Mouse (Mus musculus) lung, embryonic 14.5 days (tissue): Measurements from ENCODE around the gene Gm6993. TPM values are rescaled to one million over a fixed set of nuclear protein-coding genes. Genes with fewer than 3 reads are reported as not detected.

Source experiments
- ATAC-seq: fragments of 200-750 bp; cut with Nextera tagmentation; 2 replicates; pipeline ENCODE4 v1.8.0; 2017; ENCODE audit warnings: mild to moderate bottlenecking, moderate TSS enrichment, moderate library complexity; ENCODE audit not compliant: insufficient read depth
- DNase-seq: peaks from one replicate; pipeline ENCODE4 v3.0.0-alpha.2; 2015
- H3K27ac ChIP-seq: fragments of 300-500 bp; sonication (generic); 2 replicates; pipeline ENCODE4 v1.5.1; 2014; ENCODE audit warnings: low read depth, mild to moderate bottlenecking, moderate library complexity
- H3K27me3 ChIP-seq: fragments of 300-500 bp; sonication (generic); 2 replicates; pipeline ENCODE4 v1.6.1; 2014; ENCODE audit warnings: low read length, control low read depth; ENCODE audit not compliant: insufficient read depth
- H3K36me3 ChIP-seq: fragments of 300-500 bp; sonication (generic); 2 replicates; pipeline ENCODE4 v1.6.1; 2014; ENCODE audit warnings: control low read depth; ENCODE audit not compliant: insufficient read depth
- H3K4me1 ChIP-seq: fragments of 300-500 bp; sonication (generic); 2 replicates; pipeline ENCODE4 v1.6.1; 2014; ENCODE audit warnings: antibody characterized with exemption, control low read depth; ENCODE audit not compliant: insufficient read depth
- H3K4me2 ChIP-seq: fragments of 300-500 bp; sonication (generic); 2 replicates; pipeline ENCODE4 v1.6.1; 2014; ENCODE audit warnings: mild to moderate bottlenecking
- H3K4me3 ChIP-seq: fragments of 300-500 bp; sonication (generic); 2 replicates; pipeline ENCODE4 v1.5.1; 2014; ENCODE audit warnings: low read depth, low read length
- H3K9ac ChIP-seq: fragments of 300-500 bp; sonication (generic); 2 replicates; pipeline ENCODE4 v1.6.1; 2014
- H3K9me3 ChIP-seq: fragments of 300-500 bp; sonication (generic); 2 replicates; pipeline ENCODE4 v1.6.1; 2016; ENCODE audit warnings: low read depth, low read length, control low read depth
- CTCF ChIP-seq: IDR thresholded peaks from 2 replicates; pipeline ENCODE4 v1.5.1; 2016; ENCODE audit warnings: antibody characterized with exemption, low read depth
- WGBS: fragments of 180-500 bp; shearing (Covaris S2); extraction: QIAGEN DNeasy Blood & Tissue Kit; methylation state at CpG from one replicate; pipeline ENCODE4 v1.1.7; 2014; 5-methylcytosine and 5-hydroxymethylcytosine counted together
- polyA plus RNA-seq: library from polyadenylated mRNA; unstranded; fragments of >200 nt; fragmentation: Nextera tagmentation; extraction: Ambion mirVana; gene quantifications from 2 replicates; pipeline ENCODE4 v1.2.1, GENCODE M21; 2014

Gene Gm6993
- polyA plus RNA-seq, 1 experiment from 2014 or later = not detected

DNA sequence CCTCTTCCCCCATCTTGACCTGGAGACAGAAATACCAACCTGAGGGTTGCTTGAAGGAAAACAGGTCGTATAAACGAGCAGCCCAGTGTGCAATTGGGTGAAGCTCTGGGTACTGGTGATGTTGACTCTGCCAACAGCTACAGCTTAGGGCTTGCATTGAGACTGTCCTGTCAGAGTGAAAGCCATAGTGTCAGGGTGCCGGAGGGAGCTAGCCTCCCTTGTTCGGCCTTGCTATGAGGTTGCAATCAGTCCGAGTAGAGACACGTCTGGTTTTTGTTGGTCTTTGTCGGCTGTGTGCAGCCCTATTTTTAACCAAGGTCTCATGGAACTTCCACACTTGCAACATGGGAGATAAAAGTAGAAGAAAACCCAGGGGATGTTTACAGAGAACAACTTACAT lies 39.7 kb downstream of the Gm6993 start:
- peaks cover 4% of the 10 kb centered on the region; the same call in 1 of the 2 replicates for H3K4me1 ChIP-seq
- no peaks in the 10 kb centered on the region for H3K9me3 ChIP-seq
- peak overlapping the region; percentile 30; the same call in 1 of the 2 replicates for H3K27ac ChIP-seq
- 67% methylated on average over 7 of the region's 7 CpGs for WGBS
- H3K4me2 ChIP-seq = no peak overlapping the region
- no peak for ATAC-seq
- no peaks in the 10 kb centered on the region for H3K27me3 ChIP-seq
- no peak for TF ChIP-seq CTCF
- no peak overlapping the region for H3K4me3 ChIP-seq
- DNase-seq = no peak
- no peak overlapping the region for H3K9ac ChIP-seq
- H3K36me3 ChIP-seq = peaks cover 97% of the 10 kb centered on the region

- no peak for DNase-seq
Measured at GRCm38 (mm10) chr12:31281100-31281591, 40.6 kb downstream of the Gm6993 start.

GRCm38 (mm10) chr12:31282241-31282640 lies 41.7 kb downstream of the Gm6993 start:
- no peak overlapping the region for H3K27ac ChIP-seq
- H3K9ac ChIP-seq = no peak overlapping the region
- DNase-seq (no peak), ATAC-seq (no peak)
- H3K4me3 ChIP-seq = no peak overlapping the region
- no peaks in the 10 kb centered on the region for H3K9me3 ChIP-seq
- H3K36me3 ChIP-seq = peaks cover 97% of the 10 kb centered on the region
- no peak for TF ChIP-seq CTCF
- 61% methylated on average over 5 of the region's 5 CpGs for WGBS
- H3K27me3 ChIP-seq = no peaks in the 10 kb centered on the region
- H3K4me1 ChIP-seq = peaks cover 4% of the 10 kb centered on the region; the same call in 1 of the 2 replicates
- no peak overlapping the region for H3K4me2 ChIP-seq

More at GRCm38 (mm10) chr12:31281100-31281591, 40.6 kb downstream of the Gm6993 start:
- Histone ChIP-seq H3K4me3 (no peak overlapping the region), H3K27me3 (no peaks in the 10 kb centered on the region), H3K4me1 (peaks cover 4% of the 10 kb centered on the region; the same call in 1 of the 2 replicates), H3K9ac (no peak overlapping the region), H3K27ac (peak overlapping the region; percentile 38; the same call in 1 of the 2 replicates), H3K36me3 (peaks cover 97% of the 10 kb centered on the region), H3K9me3 (no peaks in the 10 kb centered on the region), H3K4me2 (no peak overlapping the region)
- no peak for TF ChIP-seq CTCF
- 56% methylated on average over 9 of the region's 9 CpGs for WGBS
- peak; percentile 33; the same call in 1 of the 2 replicates for ATAC-seq

- WGBS = 68% methylated on average over 4 of the region's 4 CpGs
- peak overlapping the region; percentile 43; the same call in 1 of the 2 replicates for H3K27ac ChIP-seq
- H3K27me3 ChIP-seq = no peaks in the 10 kb centered on the region
- TF ChIP-seq CTCF = no peak
- H3K9ac ChIP-seq = no peak overlapping the region
- no peak overlapping the region for H3K4me3 ChIP-seq
- ATAC-seq (no peak), DNase-seq (no peak)
- H3K4me1 ChIP-seq = peaks cover 4% of the 10 kb centered on the region; the same call in 1 of the 2 replicates
- no peak overlapping the region for H3K4me2 ChIP-seq
- no peaks in the 10 kb centered on the region for H3K9me3 ChIP-seq
- H3K36me3 ChIP-seq = peaks cover 97% of the 10 kb centered on the region
Measured at GRCm38 (mm10) chr12:31283131-31283530, 42.6 kb downstream of the Gm6993 start.

GRCm38 (mm10) chr12:31283617-31284136 lies 43.1 kb downstream of the Gm6993 start:
- Histone ChIP-seq H3K27ac (peak overlapping the region; percentile 43; the same call in 1 of the 2 replicates), H3K4me2 (no peak overlapping the region), H3K27me3 (no peaks in the 10 kb centered on the region), H3K9me3 (no peaks in the 10 kb centered on the region), H3K4me1 (peaks cover 4% of the 10 kb centered on the region; the same call in 1 of the 2 replicates), H3K9ac (no peak overlapping the region), H3K36me3 (peaks cover 97% of the 10 kb centered on the region), H3K4me3 (no peak overlapping the region)
- ATAC-seq (0 out of 2 replicates have a peak, but pooled peaks have one; percentile 26), DNase-seq (no peak)
- no peak for TF ChIP-seq CTCF
- 63% methylated on average over 4 of the region's 4 CpGs for WGBS

GRCm38 (mm10) chr12:31289046-31289445 lies 48.5 kb downstream of the Gm6993 start:
- peaks cover 94% of the 10 kb centered on the region for H3K36me3 ChIP-seq
- DNase-seq = no peak
- H3K27me3 ChIP-seq = no peaks in the 10 kb centered on the region

More at GRCm38 (mm10) chr12:31289046-31289445, 48.5 kb downstream of the Gm6993 start:
- WGBS = 93% methylated on average over 10 of the region's 10 CpGs
- H3K4me3 ChIP-seq = no peak overlapping the region
- H3K4me1 ChIP-seq = no peaks in the 10 kb centered on the region; the same call in 1 of the 2 replicates
- no peak overlapping the region for H3K9ac ChIP-seq
- no peaks in the 10 kb centered on the region for H3K9me3 ChIP-seq
- H3K27ac ChIP-seq = no peak overlapping the region
- no peak overlapping the region for H3K4me2 ChIP-seq
- TF ChIP-seq CTCF = no peak
- no peak for ATAC-seq

Other genes with a start within 250 kb of the Gm6993 start
- gene Fam110c, start 166.9 kb upstream of the Gm6993 start, polyA plus RNA-seq = 1.9 and 2.1 TPM in 2 replicates
- gene Lamb1, start 24.5 kb downstream of the Gm6993 start, polyA plus RNA-seq = 118 and 123 TPM in 2 replicates
- 124 and 128 TPM in 2 replicates for gene Dld, start 110.7 kb downstream of the Gm6993 start, polyA plus RNA-seq
- not detected in 2 replicates for gene Slc26a3, start 150.1 kb downstream of the Gm6993 start, polyA plus RNA-seq